Mouse (Mus musculus) testis, postnatal 10 days (tissue): ENCODE data around the gene Xab2.
"Not testable (repeated sequence)": the region's sequence is repeated elsewhere in the genome, so short reads cannot be mapped to it uniquely, and the experiment has no call there.

Experiments
- DNase-seq: peaks from one replicate; pipeline ENCODE4 v3.0.0; 2021; ENCODE audit warnings: low spot score

The Xab2 gene

GRCm38 (mm10) chr8:3609046-3609815, 11.9 kb downstream of the Xab2 start:
- peak; percentile 72 for DNase-seq

- peak; percentile 40 for DNase-seq
These were observed 13.3 kb downstream of the Xab2 start for GRCm38 (mm10) chr8:3607822-3608221.

- peak; percentile 67 for DNase-seq
These were observed 14.5 kb downstream of the Xab2 start for GRCm38 (mm10) chr8:3606593-3606992.

- no peak for DNase-seq
These were observed 17.7 kb downstream of the Xab2 start for GRCm38 (mm10) chr8:3603439-3603838.

- DNase-seq, result no peak
These were observed 20.7 kb downstream of the Xab2 start for GRCm38 (mm10) chr8:3600401-3600800.

- DNase-seq, result no peak
These were observed 21.9 kb downstream of the Xab2 start for GRCm38 (mm10) chr8:3599219-3599618.

GRCm38 (mm10) chr8:3598054-3598453, 23.1 kb downstream of the Xab2 start:
- no peak for DNase-seq

- no peak for DNase-seq
These were observed 26.6 kb downstream of the Xab2 start for GRCm38 (mm10) chr8:3594466-3594865.

- DNase-seq, result peak; percentile 79
These were observed 27.6 kb downstream of the Xab2 start for GRCm38 (mm10) chr8:3593470-3593869.

GRCm38 (mm10) chr8:3588258-3588633, 32.9 kb downstream of the Xab2 start:
- no peak for DNase-seq

GRCm38 (mm10) chr8:3587391-3588257, 33.5 kb downstream of the Xab2 start:
- peak; percentile 78 for DNase-seq

- no peak for DNase-seq
These were observed 34.1 kb downstream of the Xab2 start, which contains the start of gene Camsap3 for GRCm38 (mm10) chr8:3586993-3587390. Camsap3 (plus strand) TSS chr8:3587293.

GRCm38 (mm10) chr8:3586452-3586851, 34.7 kb downstream of the Xab2 start:
- DNase-seq, result no peak

DNA sequence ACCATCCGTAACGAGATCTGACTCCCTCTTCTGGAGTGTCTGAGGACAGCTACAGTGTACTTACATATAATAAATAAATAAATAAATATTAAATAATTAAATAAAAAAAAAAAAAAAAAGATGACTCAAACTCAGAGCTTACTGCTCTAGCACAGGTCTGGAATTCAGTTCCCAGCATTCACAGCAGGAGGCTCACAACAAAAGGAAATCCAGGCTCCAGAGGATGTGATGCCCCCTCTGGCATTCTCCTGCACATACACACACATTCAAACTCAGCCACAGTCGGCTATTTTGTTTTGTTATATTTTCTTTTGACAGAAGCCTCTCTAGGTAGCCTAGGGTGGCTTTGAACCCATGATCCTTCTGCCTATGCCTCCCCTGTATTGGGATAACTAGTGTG, 39.2 kb downstream of the Xab2 start:
- DNase-seq, result not testable (repeated sequence)

- no peak for DNase-seq
These were observed 41.4 kb downstream of the Xab2 start for GRCm38 (mm10) chr8:3579390-3580364.

GRCm38 (mm10) chr8:3576211-3576960, 44.7 kb downstream of the Xab2 start:
- DNase-seq, result no peak

GRCm38 (mm10) chr8:3574546-3574945, 46.6 kb downstream of the Xab2 start:
- DNase-seq, result no peak

GRCm38 (mm10) chr8:3569784-3570183, 51.3 kb downstream of the Xab2 start:
- DNase-seq, result no peak

DNA sequence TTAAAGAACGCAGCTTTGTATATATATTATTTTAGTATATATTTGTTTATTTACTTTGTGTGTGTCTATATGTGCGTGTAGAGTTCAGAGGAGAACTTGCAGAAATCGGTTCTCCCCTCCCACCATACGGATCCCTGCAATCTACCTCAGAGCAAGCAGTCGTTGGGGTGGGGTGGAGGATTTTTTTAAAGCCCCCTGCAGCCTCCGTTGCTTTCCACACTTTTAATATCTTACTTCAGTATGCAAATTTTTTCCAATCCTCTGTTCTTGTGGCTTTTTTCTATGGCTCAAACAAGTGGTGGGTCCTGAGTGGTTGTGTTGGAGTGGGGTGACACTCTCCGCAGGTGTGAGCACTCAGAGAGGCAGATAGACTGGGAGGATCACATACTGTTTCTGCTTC, 52.7 kb downstream of the Xab2 start:
- DNase-seq, result no peak

- DNase-seq, result no peak
These were observed 53.3 kb downstream of the Xab2 start, which contains the start of gene C330021F23Rik for GRCm38 (mm10) chr8:3567641-3568371. C330021F23Rik (plus strand) TSS chr8:3567990.
